Mouse (Mus musculus) skeletal muscle tissue, postnatal 0 days (tissue): ENCODE data around the gene 4921517D22Rik. TPM values are rescaled to one million over a fixed set of nuclear protein-coding genes. Genes with fewer than 3 reads are reported as not detected.

Source experiments
- polyA plus RNA-seq: library from polyadenylated mRNA; unstranded; fragments of >200 nt; fragmentation: Nextera tagmentation; extraction: Ambion mirVana; gene quantifications from 2 replicates; pipeline ENCODE4 v1.2.1, GENCODE M21; 2015

Gene 4921517D22Rik
- not detected in 2 replicates for polyA plus RNA-seq

DNA sequence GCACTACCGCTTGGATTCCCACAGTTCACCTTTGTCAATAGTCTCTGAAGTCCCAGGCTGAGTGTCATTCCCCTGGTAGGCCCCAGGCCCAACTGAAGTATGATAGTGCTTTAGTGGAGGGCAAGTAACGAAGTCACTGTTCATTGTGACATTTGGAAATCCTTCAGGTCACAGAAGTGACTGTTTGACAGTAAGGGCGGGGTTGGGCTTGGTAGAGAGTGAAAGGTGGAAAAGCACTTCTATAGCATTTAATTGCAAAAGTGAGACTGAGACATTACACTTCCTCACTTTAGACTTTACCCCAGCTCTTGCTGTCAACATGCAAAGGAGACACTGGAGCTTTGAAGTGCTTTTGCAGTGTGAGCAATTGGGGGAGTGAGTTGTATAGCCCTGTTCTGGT lies at the start of gene 4921517D22Rik:
Gene 4921517D22Rik, minus strand, starts transcription at position 101 of the 400 bp plus-strand sequence.

GRCm38 (mm10) chr13:59731652-59732051 lies 37.7 kb upstream of the 4921517D22Rik start, which contains the start of gene Spata31d1d:
TSS of gene Spata31d1d (minus strand) at chr13:59731752.

GRCm38 (mm10) chr13:59711984-59712383 lies 18.1 kb upstream of the 4921517D22Rik start, which contains the start of gene Spata31d1b:
TSS of gene Spata31d1b (plus strand) at chr13:59712284.

DNA sequence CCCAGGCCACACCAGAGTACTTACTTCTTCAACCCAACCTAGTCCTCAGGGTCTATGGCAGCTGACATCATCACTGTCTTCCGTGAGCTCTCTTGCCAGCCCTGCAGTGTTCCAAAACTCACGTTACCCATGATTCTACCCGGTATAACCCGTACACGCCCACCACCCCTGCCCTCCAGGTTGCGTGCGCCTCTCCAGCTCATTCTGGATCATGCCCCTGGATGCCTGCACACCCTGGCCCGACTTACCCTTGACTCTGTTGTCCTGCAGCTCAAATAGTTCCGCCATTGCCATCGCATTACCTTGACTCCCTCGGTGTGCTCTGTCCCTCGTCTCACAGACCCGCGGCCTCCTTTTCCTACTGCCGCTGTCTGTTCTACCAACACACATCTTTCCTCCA lies 16.3 kb upstream of the 4921517D22Rik start, which contains the start of gene Spata31d1a:
Gene Spata31d1a, minus strand, starts transcription at position 101 of the 400 bp plus-strand sequence.

GRCm38 (mm10) chr13:59675151-59676011 lies 18.5 kb downstream of the 4921517D22Rik start, which contains the start of gene Golm1:
TSS of gene Golm1 (minus strand) at chr13:59675811.

Other genes with a start within 250 kb of the 4921517D22Rik start
- gene Agtpbp1, start 108.9 kb downstream of the 4921517D22Rik start, polyA plus RNA-seq: 7.2 and 11.4 TPM in 2 replicates
- gene Naa35, start 108.8 kb downstream of the 4921517D22Rik start, polyA plus RNA-seq: 33.9 and 36.4 TPM in 2 replicates
- gene Golm1, start 18.3 kb downstream of the 4921517D22Rik start, polyA plus RNA-seq: 12.4 and 13.1 TPM in 2 replicates
- gene Spata31d1a, start 16.2 kb upstream of the 4921517D22Rik start, polyA plus RNA-seq: not detected in 2 replicates
- gene Spata31d1b, start 18.2 kb upstream of the 4921517D22Rik start, polyA plus RNA-seq: not detected in 2 replicates
- not detected in 2 replicates for gene Spata31d1d, start 37.6 kb upstream of the 4921517D22Rik start, polyA plus RNA-seq
- not detected in 2 replicates for gene 1700014D04Rik, start 52.6 kb upstream of the 4921517D22Rik start, polyA plus RNA-seq
- 188 and 190 TPM in 2 replicates for gene Isca1, start 75.7 kb upstream of the 4921517D22Rik start, polyA plus RNA-seq
- gene Gm49354, start 88.1 kb upstream of the 4921517D22Rik start, polyA plus RNA-seq: not detected in 2 replicates
- gene Tut7, start 129.0 kb upstream of the 4921517D22Rik start, polyA plus RNA-seq: 26.7 and 28.3 TPM in 2 replicates